Mouse (Mus musculus) mouse embryonic stem cell (cell line): ENCODE measurements around the gene Hspa13.

ENCODE experiments used
- in situ Hi-C, 2 experiments: fragments of 300-500 bp; cut with MboI; formaldehyde crosslinking; loops; 1 replicate in 1 of 2; 3 replicates in 1 of 2; pipeline ENCODE4 v1.14.3; 2019 to 2020; ENCODE audit warnings: low sequenced_read_pairs in 2 of 2, low pct_unique_long_range_greater_than_20kb in 1 of 2, mixed read lengths in 1 of 2; ENCODE audit not compliant: unreplicated experiment in 1 of 2

Hspa13 gene

DNA sequence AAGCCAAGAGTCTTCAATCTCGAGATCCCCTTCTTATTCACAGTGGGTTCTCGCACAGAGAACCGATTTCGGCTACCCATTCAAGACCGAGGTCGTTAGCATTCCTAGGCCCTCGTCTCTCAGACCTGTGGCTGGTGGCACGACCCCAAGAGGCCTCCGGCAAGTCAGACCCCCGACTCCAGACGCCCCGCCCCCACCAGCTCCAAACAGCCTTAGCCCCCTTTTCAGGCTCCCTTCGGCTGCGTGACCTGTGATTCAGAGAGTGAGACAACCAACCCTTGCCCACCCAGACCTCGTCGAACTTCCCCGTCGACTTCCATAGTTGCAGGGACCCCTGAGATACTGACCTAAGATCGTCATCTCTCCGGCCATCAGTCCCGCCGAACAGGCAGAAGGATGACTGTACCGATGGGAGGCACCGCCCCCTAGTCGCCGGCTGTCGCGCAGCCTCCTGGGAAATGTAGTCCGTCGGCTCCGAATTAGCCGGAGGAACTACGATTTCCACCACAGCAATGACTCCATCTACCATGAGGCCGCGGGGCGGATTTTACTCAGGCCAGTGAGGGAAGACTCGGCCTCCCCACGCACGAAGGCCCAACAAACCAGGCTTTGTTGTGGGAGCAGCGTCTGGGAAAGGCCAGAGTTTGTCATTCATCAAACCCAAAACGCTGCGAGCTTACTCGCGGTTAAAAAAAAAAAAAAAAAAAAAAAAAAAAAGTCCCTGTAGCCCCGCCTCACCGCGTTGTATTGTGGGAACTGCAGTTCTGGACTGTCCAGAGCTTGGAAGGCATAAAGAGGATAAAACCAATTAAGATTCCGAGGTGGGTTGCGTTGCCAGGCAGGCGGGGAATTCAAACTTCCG, at the start of gene Hspa13:
Hspa13 (minus strand) TSS at position 717 of the 862 bp plus-strand sequence.
- in situ Hi-C loops, result no loop called here

DNA sequence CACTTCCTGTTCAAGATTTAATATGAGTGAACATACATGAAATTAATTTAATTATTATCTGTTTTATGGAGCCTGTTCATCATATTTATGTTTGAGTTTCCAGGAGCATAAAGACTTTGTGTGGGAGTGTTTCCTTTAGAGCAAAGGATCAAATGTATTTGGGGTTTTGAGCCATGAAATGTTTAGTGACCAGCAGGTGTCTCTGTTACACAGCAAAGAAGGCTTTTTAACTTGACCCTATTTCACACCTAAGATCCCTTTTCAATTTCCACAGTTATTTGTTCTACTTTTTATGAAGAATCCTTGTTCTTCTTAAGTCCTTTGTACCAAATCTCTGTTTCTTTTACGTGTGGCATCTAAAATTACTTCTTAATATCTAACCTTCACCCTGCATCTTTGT, 12.4 kb upstream of the Hspa13 start:
- in situ Hi-C loops, result loop anchor here in 1 of 2 experiments (25.0 kb wide), 1 partner anchor 233 kb away; the partner anchor contains the start of gene Samsn1

DNA sequence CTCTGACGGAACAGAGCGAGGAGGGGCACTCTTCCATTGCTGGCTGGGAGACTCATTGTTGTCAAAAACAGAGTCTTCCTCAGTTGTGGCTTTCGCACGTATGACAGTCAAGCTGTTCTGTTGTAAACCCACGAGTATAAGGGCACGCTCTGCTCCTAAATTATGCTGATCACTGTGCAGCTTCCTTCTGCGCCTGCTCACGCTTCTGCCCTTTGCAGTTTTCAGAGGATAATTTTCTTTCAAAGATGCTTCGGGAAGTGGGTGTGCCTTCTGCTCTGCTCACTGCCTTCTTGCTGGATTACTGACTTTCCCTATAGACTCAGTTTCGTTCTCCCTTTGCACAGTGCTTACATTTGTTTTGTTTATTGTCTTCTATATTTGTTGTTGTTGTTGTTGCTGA, 6.3 kb upstream of the Hspa13 start:
- in situ Hi-C loops, result no loop called here

GRCm38 (mm10) chr16:75767250-75768002, 522 bp upstream of the Hspa13 start:
- in situ Hi-C loops, result no loop called here

DNA sequence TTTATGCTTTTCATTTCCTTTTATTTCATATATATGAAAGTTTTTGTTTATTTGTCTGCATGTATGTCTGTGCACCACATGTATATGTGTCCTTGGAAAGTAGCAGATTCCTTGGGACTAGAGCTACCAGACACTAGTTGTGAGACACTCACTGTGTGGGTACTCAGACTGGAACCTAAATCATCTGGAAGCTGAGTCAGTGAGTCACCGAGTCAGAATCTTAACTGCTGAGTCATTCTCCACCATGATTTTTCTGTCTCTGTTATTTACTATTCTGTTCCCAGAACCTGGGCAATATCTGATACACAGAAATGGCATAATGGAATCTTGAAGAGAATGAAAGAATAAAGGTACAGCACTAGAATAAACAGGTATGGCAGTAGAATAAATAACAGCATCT, 14.0 kb downstream of the Hspa13 start:
- in situ Hi-C loops, result no loop called here

DNA sequence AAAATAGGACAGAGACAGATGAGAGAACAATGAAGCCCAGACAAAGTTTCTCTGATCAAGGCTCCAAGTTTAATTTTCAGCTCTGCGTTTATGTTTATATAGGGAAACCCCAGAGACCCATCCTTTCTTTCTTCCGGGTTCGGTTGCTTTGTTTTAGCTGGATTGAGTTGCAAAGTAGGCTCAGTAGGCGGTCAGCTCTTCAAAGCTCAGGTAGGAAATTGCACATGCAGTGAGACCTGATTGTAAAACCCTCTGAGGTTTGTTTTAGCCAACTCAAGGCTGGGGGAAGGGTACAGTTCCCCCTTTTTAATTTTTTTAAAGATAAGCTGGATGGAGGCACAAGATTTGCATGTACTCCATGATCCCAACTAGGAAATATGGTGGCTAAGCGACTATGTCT, 16.8 kb downstream of the Hspa13 start:
- in situ Hi-C loops, result no loop called here

- in situ Hi-C loops, result no loop called here
Observed at GRCm38 (mm10) chr16:75748926-75749325, 18.0 kb downstream of the Hspa13 start.

DNA sequence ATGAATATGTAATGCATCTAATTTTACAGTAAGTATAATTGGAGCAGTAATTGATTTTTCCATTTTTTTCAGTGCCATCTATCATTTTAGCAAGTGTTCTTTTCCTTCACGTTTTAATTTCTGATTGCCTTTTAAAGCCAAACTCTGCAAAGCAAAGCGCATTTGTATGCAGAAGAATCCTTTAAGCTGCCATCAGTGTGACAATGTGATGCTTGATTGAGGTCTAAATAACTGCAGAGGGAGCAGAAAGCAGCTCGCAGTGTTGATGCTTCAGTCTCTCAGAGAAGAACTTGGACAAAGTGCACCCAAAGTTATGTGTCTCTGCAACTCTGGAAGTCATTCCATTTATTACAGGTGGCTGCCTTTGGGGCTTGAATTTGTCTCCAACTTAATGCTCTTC, 22.9 kb downstream of the Hspa13 start:
- in situ Hi-C loops, result no loop called here

GRCm38 (mm10) chr16:75717405-75718173, 49.3 kb downstream of the Hspa13 start:
- in situ Hi-C loops, result no loop called here

GRCm38 (mm10) chr16:75696176-75696575, 70.7 kb downstream of the Hspa13 start:
- in situ Hi-C loops, result loop anchor here in 1 of 2 experiments (25.0 kb wide), 1 partner anchor 341 kb away; no protein-coding TSS in a partner anchor
